Mouse (Mus musculus): ENCODE measurements around the gene Cts8.

- 0 out of 2 replicates have a peak, but pooled peaks have one; percentile 16 for TF ChIP-seq CTCF (IDR thresholded peaks at IDR 0.05; ENCODE audit: borderline replicate concordance, insufficient read depth, low read depth, low read length)
- TF ChIP-seq POLR2A (IDR thresholded peaks at IDR 0.05; ENCODE audit: borderline replicate concordance, insufficient read depth, low read length) = no peak
Measured at GRCm38 (mm10) chr13:61241076-61241947, 13.8 kb downstream of the Cts8 start.

Data from cerebellum, adult 2 months (tissue).